ENCODE assay signal across 28 mouse cellular contexts in genomic region chr8:106280844-106281243, GRCm38 (mm10). TPM values are rescaled to one million over a fixed set of nuclear protein-coding genes. Genes with fewer than 3 reads are reported as not detected.
DNase-seq lines count a peak whose midpoint lies in the region; ATAC-seq and TF ChIP-seq lines count a peak whose summit lies in the region.
"Had no signal": no experiment of that assay in that cellular context is flagged by ENCODE, and none has a peak within 500 bp of the region (broad histone marks: within the 10 kb centered on the region; RNA-seq: fewer than 3 reads in every experiment).

No protein-coding gene starts in this region.

- H3K9ac ChIP-seq in ES-Bruce4 (ENCODE audit: low read depth, poor library complexity, severe bottlenecking), result no peak overlapping the region
- H3K9ac ChIP-seq in intestine, postnatal 0 days (ENCODE audit: low read depth, low read length), result no peak overlapping the region
- H3K9ac ChIP-seq in stomach, embryonic 16.5 days (ENCODE audit: low read length), result no peak overlapping the region; the same call in 1 of the 2 replicates
- no peak overlapping the region for H3K9ac ChIP-seq in hindbrain, embryonic 16.5 days (ENCODE audit: low read depth, low read length)
- H3K9ac ChIP-seq in kidney, embryonic 15.5 days, result no peak overlapping the region
- H3K9ac ChIP-seq: forebrain, embryonic 15.5 days; heart, embryonic 12.5 days; hindbrain, embryonic 14.5 days; liver, embryonic 14.5 days had no signal

- H3K4me1 ChIP-seq in ES-Bruce4 (ENCODE audit: control insufficient read depth, insufficient read depth, low read length), result no peaks in the 10 kb centered on the region
- H3K4me1 ChIP-seq in intestine, postnatal 0 days (replicated peaks; ENCODE audit: control insufficient read depth, insufficient read depth, low read length), result no peaks in the 10 kb centered on the region
- peaks cover 4% of the 10 kb centered on the region for H3K4me1 ChIP-seq in stomach, embryonic 16.5 days (ENCODE audit: control insufficient read depth, insufficient read depth, low read length)
- no peaks in the 10 kb centered on the region for H3K4me1 ChIP-seq in hindbrain, embryonic 16.5 days (ENCODE audit: control insufficient read depth, insufficient read depth, low read depth, low read length)
- H3K4me1 ChIP-seq in kidney, embryonic 15.5 days, result no peaks in the 10 kb centered on the region
- H3K4me1 ChIP-seq: forebrain, embryonic 15.5 days had no signal

- H3K9me3 ChIP-seq in ES-Bruce4 (replicated peaks; ENCODE audit: control insufficient read depth, insufficient read depth, low read length, poor library complexity, severe bottlenecking), result no peaks in the 10 kb centered on the region
- H3K9me3 ChIP-seq in intestine, postnatal 0 days (ENCODE audit: control insufficient read depth), result no peaks in the 10 kb centered on the region
- H3K9me3 ChIP-seq in stomach, embryonic 16.5 days (replicated peaks; ENCODE audit: control insufficient read depth, low read length), result no peaks in the 10 kb centered on the region
- H3K9me3 ChIP-seq in hindbrain, embryonic 16.5 days (ENCODE audit: control insufficient read depth, low read length), result no peaks in the 10 kb centered on the region
- no peaks in the 10 kb centered on the region for H3K9me3 ChIP-seq in kidney, embryonic 15.5 days (replicated peaks)
- H3K9me3 ChIP-seq: forebrain, embryonic 15.5 days; heart, embryonic 12.5 days had no signal

- no peaks in the 10 kb centered on the region for H3K36me3 ChIP-seq in ES-Bruce4 (ENCODE audit: control insufficient read depth, insufficient read depth, low read length, poor library complexity, severe bottlenecking)
- no peaks in the 10 kb centered on the region for H3K36me3 ChIP-seq in intestine, postnatal 0 days (ENCODE audit: control insufficient read depth, insufficient read depth)
- H3K36me3 ChIP-seq in stomach, embryonic 16.5 days (ENCODE audit: control insufficient read depth, insufficient read depth, low read length), result no peaks in the 10 kb centered on the region
- H3K36me3 ChIP-seq in hindbrain, embryonic 16.5 days (ENCODE audit: control insufficient read depth, insufficient read depth, low read length), result 0 out of 2 replicates have a peak, but pooled peaks cover 6% of the 10 kb centered on the region
- H3K36me3 ChIP-seq in kidney, embryonic 15.5 days, result no peaks in the 10 kb centered on the region
- H3K36me3 ChIP-seq: heart, embryonic 12.5 days had no signal

- H3K27me3 ChIP-seq in ES-Bruce4 (ENCODE audit: control insufficient read depth, insufficient read depth, low read length, poor library complexity, severe bottlenecking), result no peaks in the 10 kb centered on the region
- H3K27me3 ChIP-seq in intestine, postnatal 0 days (replicated peaks; ENCODE audit: control insufficient read depth, insufficient read depth, low read length), result no peaks in the 10 kb centered on the region
- H3K27me3 ChIP-seq in stomach, embryonic 16.5 days (ENCODE audit: control insufficient read depth, insufficient read depth, low read length), result no peaks in the 10 kb centered on the region
- H3K27me3 ChIP-seq in hindbrain, embryonic 16.5 days (replicated peaks; ENCODE audit: control insufficient read depth, insufficient read depth, low read length), result no peaks in the 10 kb centered on the region
- H3K27me3 ChIP-seq in kidney, embryonic 15.5 days, result 0 out of 2 replicates have a peak, but pooled peaks cover 2% of the 10 kb centered on the region
- H3K27me3 ChIP-seq: forebrain, embryonic 15.5 days; heart, embryonic 12.5 days had no signal

- H3K4me3 ChIP-seq in ES-Bruce4 (ENCODE audit: low read depth, low read length), result no peak overlapping the region
- H3K4me3 ChIP-seq in intestine, postnatal 0 days (ENCODE audit: low read depth, low read length), result no peak overlapping the region
- H3K4me3 ChIP-seq in stomach, embryonic 16.5 days (replicated peaks; ENCODE audit: low read length), result peak overlapping the region; percentile 23
- H3K4me3 ChIP-seq in hindbrain, embryonic 16.5 days (ENCODE audit: low read length), result no peak overlapping the region
- no peak overlapping the region for H3K4me3 ChIP-seq in kidney, embryonic 15.5 days (replicated peaks)
- H3K4me3 ChIP-seq: forebrain, embryonic 15.5 days; heart, embryonic 12.5 days had no signal

- WGBS in intestine, postnatal 0 days, result 24% methylated on average over 4 of the region's 4 CpGs
- 45% methylated on average over 4 of the region's 4 CpGs for WGBS in stomach, embryonic 16.5 days
- 53% methylated on average over 4 of the region's 4 CpGs for WGBS in hindbrain, embryonic 16.5 days
- 17% methylated on average over 4 of the region's 4 CpGs for WGBS in kidney, embryonic 15.5 days

- TF ChIP-seq POLR2A in ES-Bruce4 (IDR thresholded peaks at IDR 0.05; ENCODE audit: insufficient read depth, low read length), result no peak

- DNase-seq in R1 (ENCODE audit: low read depth, low spot score), result peak; percentile 63
- no peak for DNase-seq in thymus, postnatal 25 days
- DNase-seq: adrenal gland, adult 8-10 months; cerebellum, adult 8-10 months; cerebellum, postnatal 25 days; gastrocnemius, postnatal 25 days; heart, adult 11 months; kidney, adult 9 months; kidney, postnatal 14 days; left cerebral cortex, postnatal 4 days; lung, adult 2 months; lung, postnatal 14 days; midbrain, embryonic 14.5 days; right cerebral cortex, postnatal 25 days; spleen, adult 18-20 months; thymus, adult 18-20 months; thymus, postnatal 36 days had no signal

- TF ChIP-seq CTCF in ES-Bruce4 (IDR thresholded peaks at IDR 0.05; ENCODE audit: low read depth, low read length), result no peak
- TF ChIP-seq CTCF in intestine, postnatal 0 days (IDR thresholded peaks at IDR 0.05; ENCODE audit: low read depth), result no peak

- H3K27ac ChIP-seq in ES-Bruce4 (ENCODE audit: insufficient read depth, low read length), result no peak overlapping the region
- H3K27ac ChIP-seq in intestine, postnatal 0 days (ENCODE audit: low read depth, low read length), result no peak overlapping the region
- peak overlapping the region; percentile 64 for H3K27ac ChIP-seq in stomach, embryonic 16.5 days (ENCODE audit: low read length)
- no peak overlapping the region for H3K27ac ChIP-seq in hindbrain, embryonic 16.5 days (ENCODE audit: low read depth, low read length)
- H3K27ac ChIP-seq in kidney, embryonic 15.5 days, result no peak overlapping the region
- H3K27ac ChIP-seq: forebrain, embryonic 15.5 days; hindbrain, embryonic 14.5 days; liver, embryonic 14.5 days had no signal

- ATAC-seq in intestine, postnatal 0 days, result peak; percentile 48
- peak; percentile 57; the same call in 1 of the 2 replicates for ATAC-seq in stomach, embryonic 16.5 days (ENCODE audit: insufficient read depth, low FRiP score)
- ATAC-seq in hindbrain, embryonic 16.5 days, result no peak; the same call in 1 of the 2 replicates
- ATAC-seq in kidney, embryonic 15.5 days (replicated peaks; ENCODE audit: low FRiP score), result no peak
- ATAC-seq: activated CD4-positive, CD25-positive, alpha-beta regulatory T cell, adult 4 months; forebrain, embryonic 15.5 days; inflammation-experienced regulatory T-cells, adult 6 months had no signal

- peak; percentile 86 for TF ChIP-seq EP300 in ES-Bruce4 (IDR thresholded peaks at IDR 0.05; ENCODE audit: insufficient read depth, low read depth, low read length)

- H3K4me2 ChIP-seq in intestine, postnatal 0 days (replicated peaks; ENCODE audit: low read depth), result peak overlapping the region; percentile 47
- peak overlapping the region; percentile 41; the same call in 1 of the 2 replicates for H3K4me2 ChIP-seq in stomach, embryonic 16.5 days (ENCODE audit: low read depth, low read length)
- no peak overlapping the region for H3K4me2 ChIP-seq in hindbrain, embryonic 16.5 days (ENCODE audit: low read length)
- H3K4me2 ChIP-seq in kidney, embryonic 15.5 days, result no peak overlapping the region
- H3K4me2 ChIP-seq: forebrain, embryonic 15.5 days; heart, embryonic 12.5 days; hindbrain, embryonic 14.5 days had no signal

RNA-seq across cellular contexts. Expression of gene Smpd3, which starts 56.9 kb away (rescaled TPM):
- 0.12 and 0.49 TPM in 2 replicates for polyA plus RNA-seq in ES-Bruce4 (2011; ENCODE audit: insufficient read depth, insufficient read length, low read depth, missing spikeins)
- polyA plus RNA-seq in intestine, postnatal 0 days (2015; fragmentation: Nextera tagmentation; extraction: Ambion mirVana), result 10.6 and 11.8 TPM in 2 replicates
- 24.5 and 30.8 TPM in 2 replicates for polyA plus RNA-seq in stomach, embryonic 16.5 days (2015; fragmentation: Nextera tagmentation; extraction: Ambion mirVana)
- polyA plus RNA-seq in hindbrain, embryonic 16.5 days (2015; fragmentation: Nextera tagmentation; extraction: Ambion mirVana), result 55.0 and 63.4 TPM in 2 replicates
- polyA plus RNA-seq in kidney, embryonic 15.5 days (2015; fragmentation: Nextera tagmentation; extraction: Ambion mirVana), result 1.7 and 7.4 TPM in 2 replicates
- polyA plus RNA-seq: activated CD4-positive, CD25-positive, alpha-beta regulatory T cell, adult 4 months; inflammation-experienced regulatory T-cells, adult 6 months had no signal

Comparison
In these comparisons a context has a peak if more than half of its experiments do, and no peak if none do; other contexts are left out.
1. ATAC-seq: peak in intestine, postnatal 0 days (single experiment) and stomach, embryonic 16.5 days (single experiment); none in hindbrain, embryonic 16.5 days (single experiment) and kidney, embryonic 15.5 days (single experiment).
2. H3K4me2 ChIP-seq: peak in intestine, postnatal 0 days (single experiment) and stomach, embryonic 16.5 days (single experiment); none in hindbrain, embryonic 16.5 days (single experiment) and kidney, embryonic 15.5 days (single experiment).